Mouse (Mus musculus): ENCODE results near the gene Abhd12b. TPM values are rescaled to one million over a fixed set of nuclear protein-coding genes. Genes with fewer than 3 reads are reported as not detected.

Abhd12b gene
- not detected in 2 replicates for polyA plus RNA-seq (2016; fragmentation: Nextera tagmentation; extraction: Ambion mirVana)

DNA sequence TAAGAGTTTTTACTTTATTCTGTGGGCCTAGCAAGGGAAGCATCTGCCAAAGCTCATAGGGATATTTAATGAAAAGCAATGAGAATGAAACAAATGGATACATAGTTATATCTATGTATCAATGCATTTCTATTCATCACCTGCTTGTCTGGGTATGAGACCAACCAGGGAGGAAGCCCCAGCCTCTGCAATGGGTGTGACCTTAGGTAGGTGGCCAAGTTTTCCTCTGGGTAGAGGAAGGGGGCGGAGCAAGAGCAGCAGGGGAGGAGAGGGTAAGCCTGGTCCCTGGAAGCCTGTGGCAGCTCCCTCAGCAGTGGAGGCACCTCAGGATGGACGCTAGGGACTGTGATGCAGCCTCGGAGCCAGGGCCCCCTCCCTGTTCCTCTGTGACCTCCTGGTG is at the start of gene Abhd12b:
Abhd12b (plus strand) TSS at position 301 of the 400 bp plus-strand sequence.
- DNase-seq (ENCODE audit: extremely low spot score, low spot score): no peak
- H3K4me3 ChIP-seq: no peak within 1 kb of the TSS
- no peaks in the 10 kb centered on the region; the same call in 1 of the 2 replicates for H3K27me3 ChIP-seq (ENCODE audit: poor library complexity, severe bottlenecking)
- WGBS: 65% methylated on average over 3 of the region's 3 CpGs
- no peaks in the 10 kb centered on the region for H3K36me3 ChIP-seq (replicated peaks)
- H3K9me3 ChIP-seq: no peaks in the 10 kb centered on the region
- no peak within 1 kb of the TSS for H3K27ac ChIP-seq
- H3K4me1 ChIP-seq: peaks cover 12% of the 10 kb centered on the region

DNA sequence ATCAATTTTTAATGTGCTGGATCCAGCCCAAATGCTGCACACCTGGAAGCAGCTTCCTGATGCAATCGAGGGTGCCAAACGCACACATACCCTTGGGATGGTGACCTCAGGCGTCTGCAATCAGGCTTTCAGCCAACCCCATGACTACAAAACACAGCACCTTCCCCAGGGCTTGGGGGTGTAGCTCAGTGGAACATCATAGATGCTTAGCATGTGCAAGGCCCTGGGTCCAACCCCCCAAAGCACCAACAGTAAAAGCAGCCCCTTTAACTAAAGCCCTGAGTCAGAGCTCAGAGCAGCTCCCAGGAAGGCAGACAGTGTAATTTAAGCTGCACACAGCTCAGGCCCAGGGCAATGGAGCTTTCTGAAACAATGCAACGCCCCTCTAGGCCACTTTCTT is 49.7 kb upstream of the Abhd12b start:
- Histone ChIP-seq H3K9me3 (no peaks in the 10 kb centered on the region), H3K4me3 (no peak overlapping the region), H3K4me1 (peaks cover 62% of the 10 kb centered on the region), H3K27ac (no peak overlapping the region), H3K36me3 (replicated peaks) (peaks cover 7% of the 10 kb centered on the region; the same call in 1 of the 2 replicates), H3K27me3 (ENCODE audit: poor library complexity, severe bottlenecking) (peaks cover 64% of the 10 kb centered on the region)
- WGBS: 54% methylated on average over 4 of the region's 4 CpGs
- no peak for DNase-seq (ENCODE audit: extremely low spot score, low spot score)

DNA sequence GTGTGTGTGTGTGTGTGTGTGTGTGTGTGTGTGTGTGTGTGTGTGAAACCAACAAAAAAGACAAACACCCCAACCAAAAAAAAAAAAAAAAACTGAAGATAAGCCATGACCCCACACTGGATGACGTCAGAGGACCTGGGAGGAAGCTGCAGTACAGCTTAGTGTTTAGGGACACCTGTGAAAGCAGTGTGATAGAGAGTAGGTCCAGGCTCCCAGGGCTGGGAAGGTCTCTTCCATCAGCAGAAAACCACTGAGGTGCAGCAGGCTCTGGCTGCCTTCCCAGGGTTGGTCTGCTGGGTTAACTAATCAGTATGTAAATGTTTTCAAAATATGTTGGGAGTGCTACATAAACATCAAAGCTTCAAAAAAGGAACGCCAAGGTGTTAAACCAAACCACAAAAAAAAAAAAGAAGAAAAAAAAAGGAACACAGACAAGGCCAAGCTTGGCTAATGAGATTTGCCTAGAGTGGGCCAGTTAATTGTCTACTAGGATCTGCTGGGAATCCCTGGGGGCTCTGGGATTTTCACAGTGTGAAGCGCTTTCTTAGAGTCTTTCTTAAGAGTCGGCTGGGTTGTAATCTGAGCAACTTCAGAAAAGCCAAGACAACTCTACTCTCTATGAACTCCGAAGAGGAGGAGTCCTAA is 49.0 kb upstream of the Abhd12b start:
- WGBS: 10% methylated on average over 5 of the region's 5 CpGs
- no peak overlapping the region for H3K4me3 ChIP-seq
- no peaks in the 10 kb centered on the region for H3K9me3 ChIP-seq
- peaks cover 7% of the 10 kb centered on the region; the same call in 1 of the 2 replicates for H3K36me3 ChIP-seq (replicated peaks)
- peaks cover 71% of the 10 kb centered on the region for H3K27me3 ChIP-seq (ENCODE audit: poor library complexity, severe bottlenecking)
- H3K27ac ChIP-seq: no peak overlapping the region
- peaks cover 64% of the 10 kb centered on the region for H3K4me1 ChIP-seq
- no peak for DNase-seq (ENCODE audit: extremely low spot score, low spot score)

DNA sequence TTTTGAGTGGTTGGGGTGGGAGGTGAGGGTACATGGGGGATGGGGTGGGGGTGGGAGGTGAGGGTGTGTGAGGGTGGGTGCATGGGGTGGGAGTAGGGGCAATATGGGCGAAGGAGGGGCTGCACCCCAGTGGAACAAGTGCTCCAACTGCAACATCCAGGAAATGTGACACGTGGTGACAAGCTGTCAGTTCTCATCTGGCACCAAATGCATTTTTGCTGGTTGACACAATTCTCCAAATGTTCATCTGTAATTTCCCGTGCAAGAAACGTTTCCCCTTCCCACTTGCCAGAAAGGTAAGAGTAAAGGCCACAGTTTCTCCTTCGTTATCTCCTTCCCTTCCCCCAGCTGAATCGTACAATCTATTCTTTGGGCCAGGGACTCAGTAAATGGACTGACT is 48.1 kb upstream of the Abhd12b start:
- 68% methylated on average over 6 of the region's 6 CpGs for WGBS
- H3K27ac ChIP-seq: no peak overlapping the region
- no peaks in the 10 kb centered on the region for H3K9me3 ChIP-seq
- no peak for DNase-seq (ENCODE audit: extremely low spot score, low spot score)
- peaks cover 7% of the 10 kb centered on the region; the same call in 1 of the 2 replicates for H3K36me3 ChIP-seq (replicated peaks)
- peaks cover 74% of the 10 kb centered on the region for H3K4me1 ChIP-seq
- no peak overlapping the region for H3K4me3 ChIP-seq
- H3K27me3 ChIP-seq (ENCODE audit: poor library complexity, severe bottlenecking): peaks cover 81% of the 10 kb centered on the region

DNA sequence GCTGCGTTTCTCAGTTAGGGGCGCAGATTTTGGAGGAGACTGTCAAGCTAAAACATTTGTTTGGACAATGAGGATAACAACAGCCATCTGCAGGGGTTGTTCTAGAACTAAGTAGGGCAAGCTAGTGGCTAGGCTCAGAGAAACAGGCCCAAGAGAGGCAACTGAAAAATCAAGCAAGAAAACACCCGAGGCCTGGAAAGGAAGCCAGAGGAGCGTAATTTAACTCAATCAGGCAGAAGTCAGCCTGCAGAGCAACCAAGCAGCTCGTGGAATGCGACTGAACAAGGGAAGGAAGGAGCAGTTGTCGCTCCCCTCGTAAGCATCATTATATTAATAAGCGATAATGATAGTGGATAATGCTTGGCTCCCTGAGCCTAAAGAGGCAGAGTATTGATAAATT is 47.4 kb upstream of the Abhd12b start:
- Histone ChIP-seq H3K4me1 (peaks cover 80% of the 10 kb centered on the region), H3K27ac (no peak overlapping the region), H3K27me3 (ENCODE audit: poor library complexity, severe bottlenecking) (peaks cover 81% of the 10 kb centered on the region), H3K9me3 (no peaks in the 10 kb centered on the region), H3K36me3 (replicated peaks) (peaks cover 7% of the 10 kb centered on the region; the same call in 1 of the 2 replicates), H3K4me3 (no peak overlapping the region)
- 55% methylated on average over 9 of the region's 9 CpGs for WGBS
- DNase-seq (ENCODE audit: extremely low spot score, low spot score): no peak

DNA sequence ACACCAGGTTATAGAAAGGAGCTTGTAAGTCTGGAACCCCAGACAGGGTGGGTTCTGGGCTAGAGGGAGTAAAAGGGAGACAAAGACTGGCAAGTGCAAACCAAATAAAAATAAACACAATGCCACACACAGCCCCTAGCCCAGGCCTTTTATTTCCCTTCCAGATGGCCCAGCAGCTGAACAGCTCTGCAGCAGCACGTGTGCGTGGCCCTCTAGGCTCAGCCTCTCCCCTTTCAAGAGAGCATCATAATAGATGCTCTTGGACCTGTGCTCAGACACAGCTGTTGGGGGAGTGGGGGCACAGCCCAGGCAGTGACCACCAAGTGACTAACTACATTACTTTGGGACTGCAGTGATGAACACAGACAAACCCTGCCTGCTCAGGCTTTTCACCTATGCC is 45.8 kb upstream of the Abhd12b start:
- Histone ChIP-seq H3K4me3 (no peak overlapping the region), H3K4me1 (peaks cover 84% of the 10 kb centered on the region), H3K27ac (no peak overlapping the region), H3K27me3 (ENCODE audit: poor library complexity, severe bottlenecking) (peaks cover 80% of the 10 kb centered on the region), H3K36me3 (replicated peaks) (no peaks in the 10 kb centered on the region), H3K9me3 (no peaks in the 10 kb centered on the region)
- 27% methylated on average over 2 of the region's 2 CpGs for WGBS
- no peak for DNase-seq (ENCODE audit: extremely low spot score, low spot score)

DNA sequence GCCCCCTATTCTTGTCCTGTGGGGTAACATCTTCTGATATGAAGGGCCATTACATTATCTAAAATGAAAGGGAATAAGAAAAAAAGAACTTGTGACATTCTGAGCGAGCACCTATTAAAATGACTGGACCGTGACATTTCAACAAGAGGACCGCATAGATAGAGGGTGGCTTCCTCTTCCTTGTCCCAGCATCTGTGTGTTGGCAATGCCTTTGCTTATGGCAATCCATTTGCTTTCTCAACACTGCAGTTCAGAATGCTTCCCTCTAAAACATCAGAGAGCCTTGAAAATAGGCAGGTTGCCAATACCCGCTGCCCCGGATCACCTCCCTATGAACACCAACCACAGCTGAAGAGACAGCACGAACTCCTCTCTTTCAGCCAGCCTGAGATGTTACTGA is 44.0 kb upstream of the Abhd12b start:
- no peak overlapping the region for H3K27ac ChIP-seq
- no peak for DNase-seq (ENCODE audit: extremely low spot score, low spot score)
- peaks cover 86% of the 10 kb centered on the region for H3K27me3 ChIP-seq (ENCODE audit: poor library complexity, severe bottlenecking)
- no peaks in the 10 kb centered on the region for H3K9me3 ChIP-seq
- 68% methylated on average over 6 of the region's 6 CpGs for WGBS
- H3K36me3 ChIP-seq (replicated peaks): no peaks in the 10 kb centered on the region
- peaks cover 68% of the 10 kb centered on the region for H3K4me1 ChIP-seq
- peak overlapping the region; percentile 92 for H3K4me3 ChIP-seq

DNA sequence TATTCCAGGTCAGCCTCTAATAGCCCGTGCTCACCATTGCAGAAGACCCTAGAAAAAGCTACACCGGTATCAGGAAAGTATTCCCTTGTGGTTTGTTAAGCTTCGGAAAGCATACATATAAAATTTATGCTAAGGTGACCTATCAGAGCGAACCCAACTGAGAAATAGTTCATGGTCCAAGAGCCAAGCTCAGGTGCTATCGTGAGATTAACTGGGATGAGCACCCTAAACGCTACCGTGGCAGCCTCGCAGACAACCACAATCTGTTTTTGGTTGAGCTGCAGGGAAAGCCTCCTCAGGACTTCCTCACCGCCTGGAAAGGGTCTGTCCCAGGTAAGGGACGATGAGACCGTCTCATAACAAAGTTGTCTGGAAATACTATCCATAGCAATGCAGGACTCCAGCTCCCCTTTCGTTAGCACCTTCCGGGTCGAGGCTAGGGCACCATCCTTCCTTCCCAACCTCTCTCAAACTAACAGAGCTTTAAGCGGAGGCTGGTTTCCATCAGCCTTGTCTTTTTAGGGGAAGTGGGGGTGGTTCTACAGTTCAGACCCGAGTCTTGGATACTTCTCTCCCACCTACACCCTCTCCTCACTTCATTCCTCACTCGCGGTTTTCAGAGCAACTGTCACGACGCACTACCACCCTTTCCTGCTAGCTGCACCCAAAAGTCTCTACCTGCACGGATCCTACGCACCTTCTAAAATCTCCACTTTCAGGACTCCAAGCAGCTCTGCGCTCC is 43.4 kb upstream of the Abhd12b start:
- no peaks in the 10 kb centered on the region for H3K9me3 ChIP-seq
- H3K36me3 ChIP-seq (replicated peaks): no peaks in the 10 kb centered on the region
- no peak for DNase-seq (ENCODE audit: extremely low spot score, low spot score)
- peak overlapping the region; percentile 94 for H3K27ac ChIP-seq
- WGBS: 12% methylated on average over 23 of the region's 23 CpGs
- H3K4me1 ChIP-seq: peaks cover 62% of the 10 kb centered on the region
- peaks cover 92% of the 10 kb centered on the region for H3K27me3 ChIP-seq (ENCODE audit: poor library complexity, severe bottlenecking)
- peak overlapping the region; percentile 92 for H3K4me3 ChIP-seq

DNA sequence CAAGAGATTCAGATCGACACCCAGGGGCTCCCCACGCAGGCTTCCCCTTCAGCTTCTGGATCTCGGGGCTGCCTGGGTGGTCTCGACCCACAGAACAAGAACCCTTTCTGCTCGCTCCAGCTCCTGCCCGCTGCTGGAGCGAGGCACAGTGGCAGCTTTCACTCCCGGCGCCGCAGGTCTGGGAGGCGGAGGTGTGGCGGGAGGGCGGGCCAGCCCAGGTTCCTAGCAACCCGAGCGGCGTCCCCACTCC is 42.9 kb upstream of the Abhd12b start:
- H3K27me3 ChIP-seq (ENCODE audit: poor library complexity, severe bottlenecking): peaks cover 93% of the 10 kb centered on the region
- no peaks in the 10 kb centered on the region for H3K36me3 ChIP-seq (replicated peaks)
- under 1% methylated on average over 16 of the region's 16 CpGs for WGBS
- H3K4me3 ChIP-seq: peak overlapping the region; percentile 92
- no peaks in the 10 kb centered on the region for H3K9me3 ChIP-seq
- no peak for DNase-seq (ENCODE audit: extremely low spot score, low spot score)
- H3K4me1 ChIP-seq: peaks cover 57% of the 10 kb centered on the region
- H3K27ac ChIP-seq: peak overlapping the region; percentile 94

DNA sequence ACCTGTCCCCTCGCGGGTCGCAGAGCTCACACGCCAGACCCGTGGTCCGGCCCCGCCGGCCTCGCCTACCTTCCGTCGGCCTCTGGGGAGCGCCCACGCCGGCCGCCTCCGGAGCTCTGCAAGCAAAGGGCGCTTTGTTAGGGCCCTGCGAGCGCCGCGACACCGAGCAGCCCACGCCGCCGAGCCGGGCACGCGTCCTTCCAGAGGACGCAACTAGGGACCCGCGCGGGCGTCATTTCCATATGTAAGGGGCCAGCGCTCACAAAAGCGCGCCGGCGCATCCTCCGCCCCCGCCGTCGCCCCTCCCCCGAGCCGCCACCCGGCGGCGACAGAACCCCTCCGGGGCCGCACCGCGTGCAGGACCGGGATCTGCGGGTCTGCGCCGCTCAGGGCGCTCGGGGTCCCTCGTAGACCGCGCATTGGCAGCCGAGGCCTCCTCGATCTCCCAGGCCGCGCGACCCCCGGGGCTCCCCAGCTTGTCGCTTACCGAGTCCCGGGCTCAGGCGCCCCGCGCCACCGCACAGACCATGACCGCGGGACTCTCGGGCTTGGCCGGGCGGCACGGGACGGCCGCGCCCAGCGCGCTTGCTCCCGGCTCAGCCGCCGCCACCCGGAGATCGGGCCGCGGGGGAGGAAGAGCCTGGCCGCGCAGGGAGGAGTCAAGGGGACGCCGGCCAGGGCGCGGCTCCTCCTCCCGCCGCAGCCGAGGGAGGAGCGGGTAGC is 42.4 kb upstream of the Abhd12b start:
- no peaks in the 10 kb centered on the region for H3K9me3 ChIP-seq
- H3K4me3 ChIP-seq: peak overlapping the region; percentile 92
- H3K4me1 ChIP-seq: peaks cover 52% of the 10 kb centered on the region
- H3K27ac ChIP-seq: peak overlapping the region; percentile 94
- no peaks in the 10 kb centered on the region for H3K36me3 ChIP-seq (replicated peaks)
- under 1% methylated on average over 101 of the region's 101 CpGs for WGBS
- H3K27me3 ChIP-seq (ENCODE audit: poor library complexity, severe bottlenecking): peaks cover 90% of the 10 kb centered on the region
- DNase-seq (ENCODE audit: extremely low spot score, low spot score): peak; percentile 70

DNA sequence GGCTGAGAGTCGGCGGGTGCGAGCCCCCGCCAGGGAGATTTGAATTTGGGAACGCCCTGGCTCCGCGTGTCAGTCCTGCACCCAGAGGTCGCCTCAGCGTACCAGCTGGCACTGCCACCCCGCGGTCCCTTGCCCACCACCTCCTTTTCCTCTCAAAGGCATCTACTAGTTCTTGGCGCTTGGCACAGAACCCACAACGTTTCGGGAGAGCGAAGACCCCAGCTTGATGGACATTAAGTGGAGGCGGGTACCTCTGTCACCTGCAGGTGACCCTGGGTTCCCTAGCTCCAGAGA is 41.9 kb upstream of the Abhd12b start:
- peak overlapping the region; percentile 92 for H3K4me3 ChIP-seq
- no peak for DNase-seq (ENCODE audit: extremely low spot score, low spot score)
- H3K36me3 ChIP-seq (replicated peaks): no peaks in the 10 kb centered on the region
- WGBS: 3% methylated on average over 16 of the region's 16 CpGs
- H3K27me3 ChIP-seq (ENCODE audit: poor library complexity, severe bottlenecking): peaks cover 90% of the 10 kb centered on the region
- no peaks in the 10 kb centered on the region for H3K9me3 ChIP-seq
- peak overlapping the region; percentile 94 for H3K27ac ChIP-seq
- H3K4me1 ChIP-seq: peaks cover 47% of the 10 kb centered on the region

DNA sequence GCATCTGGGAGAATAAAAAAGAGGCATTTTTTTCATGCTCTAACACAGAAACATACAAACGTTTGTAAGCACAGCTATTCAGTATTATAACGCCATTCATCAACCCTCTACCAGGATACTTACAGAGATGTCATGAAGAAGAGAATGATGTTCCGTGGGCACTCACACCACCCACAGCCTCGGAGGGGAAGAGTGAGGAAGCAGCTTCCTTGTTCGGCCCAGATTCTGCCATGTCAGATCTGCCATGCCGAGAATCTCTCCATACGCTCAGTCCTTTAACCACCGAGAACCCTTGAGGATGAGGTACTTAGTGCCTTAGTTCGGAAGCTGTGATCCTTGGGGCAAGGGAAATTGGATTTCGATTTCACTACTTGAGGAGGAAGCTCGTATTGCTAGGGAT is 40.6 kb upstream of the Abhd12b start, which contains the start of gene Nin:
Nin (minus strand) TSS at position 367 of the 400 bp plus-strand sequence.
- no peak within 1 kb of the TSS for H3K27ac ChIP-seq
- H3K9me3 ChIP-seq: no peaks in the 10 kb centered on the region
- H3K27me3 ChIP-seq (ENCODE audit: poor library complexity, severe bottlenecking): peaks cover 88% of the 10 kb centered on the region
- peaks cover 34% of the 10 kb centered on the region for H3K4me1 ChIP-seq
- no peaks in the 10 kb centered on the region for H3K36me3 ChIP-seq (replicated peaks)
- no peak for DNase-seq (ENCODE audit: extremely low spot score, low spot score)
- WGBS: 46% methylated on average over 11 of the region's 11 CpGs
- peak within 1 kb of the TSS; percentile 92; the same call in 1 of the 2 replicates for H3K4me3 ChIP-seq

DNA sequence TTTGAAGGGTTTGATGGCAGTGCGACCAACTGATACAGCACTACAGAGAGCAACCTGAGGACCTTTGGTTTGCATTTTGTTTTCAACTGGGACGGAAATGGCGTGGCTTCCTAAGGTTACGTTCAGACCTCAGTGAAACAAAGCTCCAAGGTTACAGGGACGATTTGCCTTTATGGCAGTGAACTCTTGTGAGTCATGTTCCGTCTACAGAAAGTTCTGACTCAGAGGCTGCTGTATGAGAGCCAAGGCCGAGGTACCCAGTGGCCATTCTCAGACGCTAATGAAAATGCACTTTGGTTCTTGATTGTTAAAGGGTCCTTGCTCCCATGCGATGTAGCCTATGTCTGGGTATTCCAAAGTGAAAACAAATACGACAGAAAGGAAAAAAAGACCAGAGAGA is 36.8 kb upstream of the Abhd12b start:
- no peak for DNase-seq (ENCODE audit: extremely low spot score, low spot score)
- H3K27me3 ChIP-seq (ENCODE audit: poor library complexity, severe bottlenecking): peaks cover 62% of the 10 kb centered on the region
- no peak overlapping the region for H3K4me3 ChIP-seq
- H3K36me3 ChIP-seq (replicated peaks): no peaks in the 10 kb centered on the region
- WGBS: 90% methylated on average over 10 of the region's 10 CpGs
- H3K4me1 ChIP-seq: peaks cover 4% of the 10 kb centered on the region
- no peak overlapping the region for H3K27ac ChIP-seq
- H3K9me3 ChIP-seq: no peaks in the 10 kb centered on the region
